Comparison of ENCODE assay signal across 31 mouse cellular contexts in the genomic region with DNA sequence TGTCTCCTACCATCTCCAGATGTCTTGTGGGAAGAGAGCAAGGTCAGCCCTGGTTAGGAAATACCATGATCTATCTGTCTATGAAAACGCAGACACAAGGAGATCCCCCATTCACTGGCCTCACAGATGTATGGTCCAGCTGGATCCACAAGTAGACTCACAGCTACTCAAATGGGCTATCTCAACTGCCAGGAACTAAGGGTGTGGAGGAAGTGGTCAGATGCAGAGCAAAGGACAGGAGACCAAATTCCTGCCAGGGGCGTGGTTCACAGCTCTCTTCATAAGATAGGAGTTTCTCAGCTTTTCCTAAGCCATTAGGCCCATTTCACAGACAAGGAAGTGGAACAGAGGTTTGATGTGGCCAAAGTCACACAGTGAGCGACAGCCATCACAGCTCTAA.
DNase-seq lines count a peak whose midpoint lies in the region; ATAC-seq and TF ChIP-seq lines count a peak whose summit lies in the region.
"Had no signal": no experiment of that assay in that cellular context is flagged by ENCODE, and none has a peak within 500 bp of the region (broad histone marks: within the 10 kb centered on the region; RNA-seq: fewer than 3 reads in every experiment).

No protein-coding gene starts in this region.

- no peak overlapping the region for H3K27ac ChIP-seq in intestine, postnatal 0 days (ENCODE audit: low read depth, low read length)
- peak overlapping the region; percentile 91 for H3K27ac ChIP-seq in small intestine, adult 2 months (ENCODE audit: insufficient read depth, low read depth, low read length)
- no peak overlapping the region for H3K27ac ChIP-seq in forebrain, embryonic 11.5 days (ENCODE audit: low read depth, low read length)
- H3K27ac ChIP-seq in midbrain, embryonic 11.5 days (ENCODE audit: low read depth, low read length), result no peak overlapping the region
- H3K27ac ChIP-seq: embryonic facial prominence, embryonic 10.5 days; embryonic facial prominence, embryonic 15.5 days; forebrain, embryonic 13.5 days; hindbrain, embryonic 14.5 days; liver, embryonic 15.5 days; lung, embryonic 15.5 days; midbrain, embryonic 15.5 days; neural tube, embryonic 15.5 days had no signal

- no peak overlapping the region for H3K9ac ChIP-seq in intestine, postnatal 0 days (ENCODE audit: low read depth, low read length)
- no peak overlapping the region for H3K9ac ChIP-seq in forebrain, embryonic 11.5 days (ENCODE audit: low read length)
- no peak overlapping the region for H3K9ac ChIP-seq in midbrain, embryonic 11.5 days (ENCODE audit: low read length)
- H3K9ac ChIP-seq: embryonic facial prominence, embryonic 15.5 days; forebrain, embryonic 13.5 days; hindbrain, embryonic 14.5 days; liver, embryonic 15.5 days; lung, embryonic 15.5 days; midbrain, embryonic 15.5 days; neural tube, embryonic 15.5 days had no signal

- peak; percentile 70 for ATAC-seq in intestine, postnatal 0 days
- ATAC-seq in forebrain, embryonic 11.5 days (replicated peaks; ENCODE audit: low FRiP score), result no peak
- ATAC-seq in midbrain, embryonic 11.5 days (ENCODE audit: low FRiP score), result no peak
- ATAC-seq: forebrain, embryonic 13.5 days; midbrain, embryonic 15.5 days had no signal

- TF ChIP-seq POLR2A in small intestine, adult 2 months (IDR thresholded peaks at IDR 0.05; ENCODE audit: low read depth, low read length), result no peak

- DNase-seq in 3134 (ENCODE audit: extremely low read depth, insufficient read length, low spot score), result peak; percentile 65
- peak; percentile 53 for DNase-seq in ZHBTc4 (ENCODE audit: low read depth, low spot score)
- DNase-seq in heart, adult 9 months (ENCODE audit: low spot score in 2 of 2), result no peak
- no peak for DNase-seq in forebrain, embryonic 11.5 days (ENCODE audit: low spot score)
- DNase-seq in midbrain, embryonic 11.5 days (ENCODE audit: low spot score, missing footprints), result no peak
- DNase-seq: adrenal gland, postnatal 10 days; B cell, adult 2 months; cerebellum, adult 11 months; cerebellum, postnatal 10 days; gastrocnemius, postnatal 10 days; heart, adult 11 months; heart, postnatal 36 days; kidney, adult 2 months; kidney, postnatal 4 days; layer of hippocampus, adult 9-11 months; liver; retina, postnatal 1 day; right cerebral cortex, postnatal 14 days; thymus, adult 18-20 months; thymus, postnatal 25 days had no signal

- H3K9me3 ChIP-seq in intestine, postnatal 0 days (ENCODE audit: control insufficient read depth), result no peaks in the 10 kb centered on the region
- H3K9me3 ChIP-seq in forebrain, embryonic 11.5 days (ENCODE audit: control insufficient read depth, low read length), result no peaks in the 10 kb centered on the region
- H3K9me3 ChIP-seq in midbrain, embryonic 11.5 days (ENCODE audit: control insufficient read depth, low read length), result no peaks in the 10 kb centered on the region
- H3K9me3 ChIP-seq: embryonic facial prominence, embryonic 10.5 days; embryonic facial prominence, embryonic 15.5 days; forebrain, embryonic 13.5 days; liver, embryonic 15.5 days; lung, embryonic 15.5 days; midbrain, embryonic 15.5 days; neural tube, embryonic 15.5 days had no signal

- TF ChIP-seq CTCF in intestine, postnatal 0 days (IDR thresholded peaks at IDR 0.05; ENCODE audit: low read depth), result no peak
- no peak for TF ChIP-seq CTCF in small intestine, adult 2 months (IDR thresholded peaks at IDR 0.05; ENCODE audit: extremely low read depth, insufficient read length, insufficient replicate concordance, low read depth, low read length)

- 71% methylated on average over 3 of the region's 3 CpGs for WGBS in intestine, postnatal 0 days
- 41% methylated on average over 3 of the region's 3 CpGs for WGBS in small intestine, adult 2 months
- 90% methylated on average over 3 of the region's 3 CpGs for WGBS in forebrain, embryonic 11.5 days
- WGBS in midbrain, embryonic 11.5 days, result 91% methylated on average over 3 of the region's 3 CpGs

- no peak overlapping the region for H3K4me2 ChIP-seq in intestine, postnatal 0 days (replicated peaks; ENCODE audit: low read depth)
- H3K4me2 ChIP-seq in forebrain, embryonic 11.5 days (ENCODE audit: low read depth, low read length, severe bottlenecking), result no peak overlapping the region
- H3K4me2 ChIP-seq in midbrain, embryonic 11.5 days, result no peak overlapping the region
- H3K4me2 ChIP-seq: embryonic facial prominence, embryonic 15.5 days; forebrain, embryonic 13.5 days; heart, embryonic 11.5 days; hindbrain, embryonic 14.5 days; liver, embryonic 15.5 days; lung, embryonic 15.5 days; midbrain, embryonic 15.5 days; neural tube, embryonic 15.5 days had no signal

- H3K27me3 ChIP-seq in intestine, postnatal 0 days (replicated peaks; ENCODE audit: control insufficient read depth, insufficient read depth, low read length), result no peaks in the 10 kb centered on the region
- H3K27me3 ChIP-seq in small intestine, adult 2 months (ENCODE audit: control insufficient read depth, insufficient read depth, low read length), result no peaks in the 10 kb centered on the region
- no peaks in the 10 kb centered on the region for H3K27me3 ChIP-seq in forebrain, embryonic 11.5 days (ENCODE audit: control insufficient read depth, insufficient read depth, low read length)
- no peaks in the 10 kb centered on the region for H3K27me3 ChIP-seq in midbrain, embryonic 11.5 days (ENCODE audit: control insufficient read depth, insufficient read depth, low read length)
- H3K27me3 ChIP-seq: embryonic facial prominence, embryonic 15.5 days; forebrain, embryonic 13.5 days; liver, embryonic 15.5 days; lung, embryonic 15.5 days; midbrain, embryonic 15.5 days; neural tube, embryonic 15.5 days had no signal

- H3K4me3 ChIP-seq in intestine, postnatal 0 days (ENCODE audit: low read depth, low read length), result no peak overlapping the region
- no peak overlapping the region for H3K4me3 ChIP-seq in small intestine, adult 2 months (ENCODE audit: low read depth, low read length)
- no peak overlapping the region for H3K4me3 ChIP-seq in forebrain, embryonic 11.5 days (ENCODE audit: low read depth, low read length)
- no peak overlapping the region for H3K4me3 ChIP-seq in midbrain, embryonic 11.5 days (ENCODE audit: low read depth, low read length)
- H3K4me3 ChIP-seq: embryonic facial prominence, embryonic 10.5 days; embryonic facial prominence, embryonic 15.5 days; forebrain, embryonic 13.5 days; liver, embryonic 15.5 days; lung, embryonic 15.5 days; midbrain, embryonic 15.5 days; neural tube, embryonic 15.5 days had no signal

- peaks cover 12% of the 10 kb centered on the region; the same call in 1 of the 2 replicates for H3K4me1 ChIP-seq in intestine, postnatal 0 days (replicated peaks; ENCODE audit: control insufficient read depth, insufficient read depth, low read length)
- H3K4me1 ChIP-seq in small intestine, adult 2 months (ENCODE audit: control insufficient read depth, insufficient read depth, insufficient read length, low read length), result peaks cover 44% of the 10 kb centered on the region
- no peaks in the 10 kb centered on the region for H3K4me1 ChIP-seq in forebrain, embryonic 11.5 days (replicated peaks; ENCODE audit: control insufficient read depth, insufficient read depth, low read length)
- H3K4me1 ChIP-seq in midbrain, embryonic 11.5 days (ENCODE audit: control insufficient read depth, insufficient read depth, low read length), result no peaks in the 10 kb centered on the region
- H3K4me1 ChIP-seq: forebrain, embryonic 13.5 days; midbrain, embryonic 15.5 days had no signal

- no peaks in the 10 kb centered on the region for H3K36me3 ChIP-seq in intestine, postnatal 0 days (ENCODE audit: control insufficient read depth, insufficient read depth)
- no peaks in the 10 kb centered on the region for H3K36me3 ChIP-seq in small intestine, adult 2 months (ENCODE audit: control insufficient read depth, insufficient read depth, low read length)
- H3K36me3 ChIP-seq in forebrain, embryonic 11.5 days (ENCODE audit: control insufficient read depth, insufficient read depth, low read length), result no peaks in the 10 kb centered on the region
- H3K36me3 ChIP-seq in midbrain, embryonic 11.5 days (ENCODE audit: control insufficient read depth, insufficient read depth, low read length), result no peaks in the 10 kb centered on the region
- H3K36me3 ChIP-seq: embryonic facial prominence, embryonic 10.5 days; embryonic facial prominence, embryonic 15.5 days; liver, embryonic 15.5 days; lung, embryonic 15.5 days; midbrain, embryonic 15.5 days; neural tube, embryonic 15.5 days had no signal

Comparison
In these comparisons a context has a peak if more than half of its experiments do, and no peak if none do; other contexts are left out.
1. DNase-seq: peak in 3134 (single experiment) and ZHBTc4 (single experiment); none in heart, adult 9 months (0 of 2), forebrain, embryonic 11.5 days (single experiment) and midbrain, embryonic 11.5 days (single experiment).